Mouse (Mus musculus) embryonic facial prominence, embryonic 11.5 days (tissue): ENCODE results near the gene Edem3. TPM values are rescaled to one million over a fixed set of nuclear protein-coding genes. Genes with fewer than 3 reads are reported as not detected.
"Not testable (repeated sequence)": the region's sequence is repeated elsewhere in the genome, so short reads cannot be mapped to it uniquely, and the experiment has no call there.

Experiments
- ATAC-seq: fragments of 200-750 bp; cut with Nextera tagmentation; replicated peaks from 2 replicates; pipeline ENCODE4 v1.8.0; 2017; ENCODE audit warnings: low read depth; ENCODE audit not compliant: insufficient number of reproducible peaks, low FRiP score, low TSS enrichment
- DNase-seq: peaks from one replicate; pipeline ENCODE4 v3.0.0-alpha.2; 2015; ENCODE audit warnings: low spot score
- H3K27ac ChIP-seq: fragments of 300-500 bp; sonication (generic); replicated peaks from 2 replicates; pipeline ENCODE4 v1.5.1; 2014; ENCODE audit warnings: mild to moderate bottlenecking, low read depth, low read length, control low read depth
- H3K27me3 ChIP-seq: fragments of 300-500 bp; sonication (generic); 2 replicates; pipeline ENCODE4 v1.6.1; 2014; ENCODE audit warnings: mild to moderate bottlenecking, low read length, moderate library complexity, mixed read lengths; ENCODE audit not compliant: control insufficient read depth, insufficient read depth
- H3K36me3 ChIP-seq: fragments of 300-500 bp; sonication (generic); replicated peaks from 2 replicates; pipeline ENCODE4 v1.6.1; 2014; ENCODE audit warnings: low read depth, mild to moderate bottlenecking, low read length, moderate library complexity, mixed read lengths; ENCODE audit not compliant: control insufficient read depth, insufficient read depth
- H3K4me1 ChIP-seq: fragments of 300-500 bp; sonication (generic); 2 replicates; pipeline ENCODE4 v1.6.1; 2014; ENCODE audit warnings: low read length, mixed read lengths; ENCODE audit not compliant: control insufficient read depth, insufficient read depth
- H3K4me2 ChIP-seq: fragments of 300-500 bp; sonication (generic); 2 replicates; pipeline ENCODE4 v1.6.1; 2014; ENCODE audit warnings: low read depth, mild to moderate bottlenecking, control low read depth, low read length, moderate library complexity
- H3K4me3 ChIP-seq: fragments of 300-500 bp; sonication (generic); 2 replicates; pipeline ENCODE4 v1.5.1; 2014; ENCODE audit warnings: low read depth, low read length, control low read depth
- H3K9ac ChIP-seq: fragments of 300-500 bp; sonication (generic); replicated peaks from 2 replicates; pipeline ENCODE4 v1.6.1; 2014; ENCODE audit warnings: mild to moderate bottlenecking, control low read depth, low read length
- H3K9me3 ChIP-seq: fragments of 300-500 bp; sonication (generic); replicated peaks from 2 replicates; pipeline ENCODE4 v1.6.1; 2016; ENCODE audit warnings: mild to moderate bottlenecking, low read length, inconsistent platforms, mixed read lengths; ENCODE audit not compliant: control insufficient read depth
- WGBS: fragments of 180-500 bp; shearing (Covaris S2); extraction: QIAGEN DNeasy Blood & Tissue Kit; methylation state at CpG from one replicate; pipeline ENCODE4 v1.1.7; 2014; 5-methylcytosine and 5-hydroxymethylcytosine counted together
- polyA plus RNA-seq: library from polyadenylated mRNA; unstranded; fragments of >200 nt; fragmentation: Nextera tagmentation; extraction: Ambion mirVana; gene quantifications from 2 replicates; pipeline ENCODE4 v1.2.1, GENCODE M21; 2014

Gene Edem3
- polyA plus RNA-seq, 1 experiment from 2014 or later: 25.9 TPM

DNA sequence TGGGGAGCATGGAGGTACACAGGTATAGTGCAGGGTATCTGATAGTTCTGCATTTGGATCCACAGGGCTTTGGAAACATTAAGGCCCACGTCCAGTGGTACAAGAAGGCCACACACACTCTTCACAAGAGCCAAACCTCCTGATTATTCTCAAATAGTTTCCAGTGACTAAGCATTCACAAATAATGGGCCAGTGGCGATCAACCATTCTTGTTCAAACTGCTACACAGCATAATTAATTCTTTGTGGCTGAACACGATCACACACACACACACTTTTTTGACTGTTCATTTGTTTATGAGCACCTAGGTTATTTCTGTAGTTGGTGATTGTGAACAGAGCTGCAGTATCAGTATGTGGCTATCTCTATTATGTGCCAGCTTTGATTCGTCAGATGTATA lies 34.0 kb downstream of the Edem3 start:
- no peaks in the 10 kb centered on the region for H3K9me3 ChIP-seq
- no peak overlapping the region for H3K27ac ChIP-seq
- ATAC-seq (no peak), DNase-seq (no peak)
- no peaks in the 10 kb centered on the region for H3K27me3 ChIP-seq
- no peak overlapping the region for H3K9ac ChIP-seq
- H3K4me2 ChIP-seq: no peak overlapping the region
- H3K4me1 ChIP-seq: no peaks in the 10 kb centered on the region
- no peak overlapping the region for H3K4me3 ChIP-seq
- WGBS: 85% methylated on average over 4 of the region's 4 CpGs
- no peaks in the 10 kb centered on the region; the same call in 1 of the 2 replicates for H3K36me3 ChIP-seq

DNA sequence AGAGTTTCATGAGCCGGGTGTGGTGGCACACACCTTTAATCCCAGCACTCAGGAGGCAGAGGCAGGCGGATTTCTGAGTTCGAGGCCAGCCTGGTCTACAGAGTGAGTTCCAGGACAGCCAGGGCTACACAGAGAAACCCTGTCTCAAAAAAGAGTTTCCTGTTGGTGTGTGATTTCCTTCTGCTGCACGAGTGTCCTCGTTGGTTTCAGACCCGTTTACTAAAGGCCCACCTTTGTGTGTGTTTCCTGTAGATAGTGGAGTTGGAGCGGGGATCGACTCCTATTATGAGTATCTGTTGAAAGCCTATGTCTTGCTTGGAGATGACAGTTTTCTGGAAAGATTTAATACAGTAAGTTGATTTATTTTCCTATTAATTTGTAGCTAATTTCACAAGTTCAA lies 36.9 kb downstream of the Edem3 start:
- WGBS: 90% methylated on average over 8 of the region's 8 CpGs
- not testable (repeated sequence) for H3K36me3 ChIP-seq, H3K9me3 ChIP-seq, ATAC-seq, DNase-seq, H3K4me1 ChIP-seq, H3K27me3 ChIP-seq, H3K27ac ChIP-seq, H3K4me2 ChIP-seq, H3K4me3 ChIP-seq, H3K9ac ChIP-seq

DNA sequence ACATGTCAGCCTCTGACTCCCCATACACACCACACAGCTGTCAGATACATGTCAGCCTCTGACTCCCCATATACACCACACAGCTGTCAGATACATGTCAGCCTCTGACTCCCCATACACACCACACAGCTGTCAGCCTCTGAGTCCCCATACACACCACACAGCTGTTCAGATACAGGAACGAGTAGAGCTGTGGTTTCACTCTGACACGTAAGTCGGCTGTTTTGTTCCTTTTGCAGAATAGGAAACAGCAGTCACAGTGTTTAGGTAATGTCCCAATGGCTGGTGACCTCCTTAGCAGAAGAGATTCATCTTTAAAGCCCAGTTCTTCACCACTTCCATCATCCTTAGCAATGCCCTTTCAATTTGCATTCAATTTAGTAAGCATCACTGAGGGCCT lies 47.6 kb downstream of the Edem3 start:
- not testable (repeated sequence) for H3K4me1 ChIP-seq, H3K9me3 ChIP-seq, H3K27me3 ChIP-seq, DNase-seq, H3K4me2 ChIP-seq, H3K4me3 ChIP-seq, H3K36me3 ChIP-seq, H3K27ac ChIP-seq, ATAC-seq, H3K9ac ChIP-seq
- WGBS: 78% methylated on average over 3 of the region's 3 CpGs

DNA sequence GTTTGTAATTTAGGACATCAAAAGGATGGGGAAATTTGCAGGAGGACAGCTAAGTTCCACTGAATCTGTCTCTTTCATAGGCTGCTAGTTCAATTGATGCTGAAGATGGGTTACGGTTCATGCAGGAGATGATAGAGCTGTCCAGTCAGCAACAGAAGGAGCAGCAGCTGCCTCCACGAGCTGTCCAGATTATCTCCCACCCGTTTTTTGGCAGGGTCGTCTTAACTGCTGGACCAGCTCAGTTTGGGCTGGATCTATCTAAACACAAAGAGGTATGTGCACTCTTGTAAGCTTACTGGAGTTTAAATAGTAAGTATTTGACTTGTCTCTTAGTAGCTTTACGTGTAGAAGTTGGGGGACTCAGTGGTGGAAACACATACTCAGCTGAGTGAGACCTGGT lies 52.1 kb downstream of the Edem3 start:
- Histone ChIP-seq H3K4me2 (no peak overlapping the region), H3K4me1 (no peaks in the 10 kb centered on the region), H3K27ac (no peak overlapping the region), H3K36me3 (peaks cover 6% of the 10 kb centered on the region), H3K4me3 (no peak overlapping the region), H3K9me3 (no peaks in the 10 kb centered on the region), H3K27me3 (no peaks in the 10 kb centered on the region), H3K9ac (no peak overlapping the region)
- ATAC-seq (no peak), DNase-seq (no peak)
- WGBS: 93% methylated on average over 5 of the region's 5 CpGs

DNA sequence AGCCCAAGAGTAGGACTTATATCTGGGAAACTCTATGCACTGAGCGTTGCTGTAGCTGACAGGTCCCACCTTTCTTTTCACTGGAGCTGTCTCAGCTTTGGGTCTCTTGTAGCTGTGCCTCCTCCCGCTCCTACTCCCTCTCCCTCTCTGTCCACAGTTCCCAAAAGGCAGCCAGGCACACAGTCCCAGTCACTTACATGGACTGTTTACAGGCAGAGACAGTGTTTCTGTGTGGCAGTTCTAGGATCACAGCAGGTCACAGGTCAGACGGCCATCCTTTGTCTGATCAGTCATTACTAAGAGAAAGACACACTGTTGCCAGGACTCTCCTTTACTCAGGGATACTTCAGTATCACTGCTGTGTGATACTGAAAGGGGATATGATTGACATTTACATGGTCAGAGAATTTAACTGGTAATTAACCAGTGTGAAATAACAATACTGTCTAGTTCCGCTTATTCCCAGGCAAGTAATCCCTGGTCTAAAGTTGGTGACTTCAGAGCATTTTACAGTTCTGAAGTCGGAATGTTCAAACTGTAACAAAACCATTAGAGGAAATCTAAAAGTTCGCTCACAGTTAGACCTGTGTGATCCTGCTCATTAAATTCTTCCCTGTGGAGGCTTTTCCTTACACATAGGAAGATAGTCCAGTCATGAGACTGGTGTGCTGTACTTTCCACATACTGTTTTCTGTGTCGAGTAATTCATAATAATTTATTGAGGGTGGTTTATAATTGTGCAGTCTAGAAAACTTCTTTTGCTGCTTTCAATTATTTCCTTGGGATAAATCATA lies 55.7 kb downstream of the Edem3 start:
- no peak for ATAC-seq
- Histone ChIP-seq H3K27me3 (no peaks in the 10 kb centered on the region), H3K27ac (no peak overlapping the region), H3K4me3 (no peak overlapping the region), H3K4me2 (no peak overlapping the region), H3K9me3 (no peaks in the 10 kb centered on the region), H3K36me3 (peaks cover 6% of the 10 kb centered on the region), H3K4me1 (no peaks in the 10 kb centered on the region), H3K9ac (no peak overlapping the region)
- WGBS: 68% methylated on average over 7 of the region's 7 CpGs
- no peak for DNase-seq

DNA sequence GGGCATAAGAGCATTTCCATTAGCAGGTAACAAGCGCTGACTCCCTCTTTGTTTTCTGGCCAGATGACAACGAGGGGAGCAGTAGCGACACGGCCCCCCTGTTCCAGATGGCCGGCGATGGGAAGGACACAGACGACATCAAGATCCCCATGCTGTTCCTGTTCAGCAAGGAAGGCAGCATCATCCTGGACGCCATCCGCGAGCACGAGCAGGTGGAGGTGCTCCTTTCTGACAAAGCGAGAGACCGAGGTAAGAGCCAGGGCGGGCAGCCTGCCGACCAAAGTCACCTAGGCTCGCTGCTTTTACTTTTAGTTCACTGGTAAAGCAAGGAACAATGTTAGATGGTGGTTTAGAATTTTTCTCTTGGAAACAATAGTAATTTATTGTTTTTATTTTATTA lies 56.3 kb downstream of the Edem3 start:
- WGBS: 90% methylated on average over 16 of the region's 16 CpGs
- Histone ChIP-seq H3K9me3 (no peaks in the 10 kb centered on the region), H3K27ac (no peak overlapping the region), H3K4me3 (no peak overlapping the region), H3K4me2 (no peak overlapping the region), H3K27me3 (no peaks in the 10 kb centered on the region), H3K36me3 (peaks cover 6% of the 10 kb centered on the region), H3K9ac (no peak overlapping the region), H3K4me1 (no peaks in the 10 kb centered on the region)
- no peak for ATAC-seq
- no peak for DNase-seq

DNA sequence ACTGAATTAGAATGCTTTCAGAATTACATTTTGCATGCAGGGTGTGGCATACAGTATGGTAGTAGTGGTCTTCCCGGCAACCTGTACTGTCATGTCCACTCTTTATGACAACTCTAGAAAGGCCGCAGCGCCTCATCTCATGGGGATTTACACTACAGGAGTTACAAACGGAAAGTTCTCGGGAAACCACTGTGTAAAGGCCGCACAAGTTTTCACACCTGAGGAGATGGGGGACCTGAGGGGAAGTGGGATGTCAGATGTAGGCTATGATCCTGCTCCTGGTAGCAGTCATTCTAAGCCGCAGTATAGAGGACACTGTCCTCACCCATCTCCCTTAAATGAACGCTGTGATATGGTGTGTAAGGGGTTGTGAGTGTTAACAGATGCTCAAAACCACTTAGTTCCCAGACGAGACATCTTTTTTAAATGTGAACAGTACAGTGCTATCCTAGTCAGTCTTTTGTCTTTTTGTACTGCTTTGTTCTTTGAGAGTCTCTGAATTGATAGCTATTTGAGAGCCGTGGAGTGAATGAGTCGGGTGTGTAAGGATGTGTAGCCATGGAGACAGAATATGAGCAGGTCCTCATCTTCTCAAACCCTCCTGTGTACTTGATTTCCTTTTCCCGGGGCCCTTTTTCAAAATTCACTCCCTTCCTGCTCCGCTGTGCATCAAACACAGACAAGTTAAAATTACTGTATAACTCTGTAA lies 57.0 kb downstream of the Edem3 start:
- H3K4me1 ChIP-seq: no peaks in the 10 kb centered on the region
- no peak overlapping the region for H3K4me3 ChIP-seq
- H3K9me3 ChIP-seq: no peaks in the 10 kb centered on the region
- ATAC-seq: 0 out of 2 replicates have a peak, but pooled peaks have one; percentile 23
- H3K9ac ChIP-seq: no peak overlapping the region
- no peaks in the 10 kb centered on the region for H3K27me3 ChIP-seq
- H3K36me3 ChIP-seq: peaks cover 5% of the 10 kb centered on the region
- H3K4me2 ChIP-seq: no peak overlapping the region
- DNase-seq: peak; percentile 2
- no peak overlapping the region for H3K27ac ChIP-seq
- WGBS: 88% methylated on average over 13 of the region's 13 CpGs

DNA sequence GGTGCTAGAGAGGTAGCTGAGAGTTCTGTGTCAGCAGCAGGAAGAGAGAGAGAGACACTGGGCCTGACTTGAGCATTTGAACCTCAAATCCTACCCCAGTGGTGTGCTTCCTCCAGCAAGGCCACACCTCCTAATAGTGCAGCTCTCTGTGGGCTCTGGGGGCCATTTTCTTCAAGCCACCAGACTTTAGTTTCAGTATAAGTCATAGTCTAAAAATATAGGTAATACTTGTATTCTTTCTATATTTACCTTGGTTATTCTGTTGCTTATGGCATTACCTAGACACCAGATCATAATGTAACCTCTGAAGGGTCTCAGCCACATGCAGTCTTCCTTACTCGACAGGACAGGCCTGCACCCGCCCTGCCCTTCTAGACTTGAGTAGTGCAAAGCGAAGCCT lies 60.9 kb downstream of the Edem3 start:
- H3K27me3 ChIP-seq: no peaks in the 10 kb centered on the region
- H3K9me3 ChIP-seq: no peaks in the 10 kb centered on the region
- no peaks in the 10 kb centered on the region for H3K4me1 ChIP-seq
- 89% methylated on average over 3 of the region's 3 CpGs for WGBS
- H3K4me2 ChIP-seq: no peak overlapping the region
- no peak for ATAC-seq
- no peak overlapping the region for H3K27ac ChIP-seq
- H3K9ac ChIP-seq: no peak overlapping the region
- H3K4me3 ChIP-seq: no peak overlapping the region
- peaks cover 3% of the 10 kb centered on the region for H3K36me3 ChIP-seq
- DNase-seq: no peak
